Mouse (Mus musculus): ENCODE data around the gene Foxb1. TPM values are rescaled to one million over a fixed set of nuclear protein-coding genes. Genes with fewer than 3 reads are reported as not detected.

Foxb1 gene
- total RNA-seq, 2 experiments from 2014 or later: not detected

- DNase-seq (ENCODE audit: low spot score in 2 of 2): no peak
- intact Hi-C loops (cut with DNase I): loop anchor here (5.0 kb wide), 2 partner anchors 92 to 252 kb away; no protein-coding TSS in a partner anchor
These were observed 969 bp downstream of the Foxb1 start for GRCm38 (mm10) chr9:69759721-69760221.

DNA sequence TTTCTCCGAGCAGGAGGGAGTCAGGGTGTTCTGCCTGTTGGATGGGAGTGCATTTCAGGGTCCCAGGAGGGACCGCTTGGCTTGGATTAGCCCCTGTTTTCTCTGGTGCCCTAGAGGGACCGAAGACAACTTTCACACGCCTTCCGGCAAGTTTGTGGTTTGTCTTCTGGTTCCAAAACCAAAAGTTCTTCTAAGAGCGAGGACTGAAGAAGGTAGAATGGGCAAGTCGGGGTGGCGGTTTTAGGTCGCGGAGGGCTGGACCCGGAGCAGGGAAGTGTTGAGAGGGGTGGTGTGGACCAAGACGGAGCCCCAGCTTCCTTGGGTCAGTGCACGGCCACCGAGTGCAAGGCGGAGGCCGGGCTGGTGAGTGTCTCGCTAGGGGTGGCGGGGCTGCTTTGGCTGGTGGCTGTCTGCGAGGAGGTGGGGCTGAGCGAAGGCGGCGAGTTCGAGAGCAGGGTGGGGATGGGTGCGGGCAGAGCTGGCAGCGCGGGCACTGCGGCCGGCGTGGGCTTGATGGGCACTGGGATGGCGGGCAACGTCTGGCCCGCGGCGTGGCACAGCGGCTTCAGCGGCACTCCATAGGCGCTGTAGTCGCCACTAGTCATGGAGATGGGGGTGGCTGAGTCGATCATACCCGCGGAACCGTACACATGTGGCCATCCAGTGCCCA is 1.7 kb downstream of the Foxb1 start:
- intact Hi-C loops (cut with DNase I): loop anchor here (5.0 kb wide), 1 partner anchor 92 kb away; no protein-coding TSS in a partner anchor
- DNase-seq (ENCODE audit: low spot score in 2 of 2): no peak

DNA sequence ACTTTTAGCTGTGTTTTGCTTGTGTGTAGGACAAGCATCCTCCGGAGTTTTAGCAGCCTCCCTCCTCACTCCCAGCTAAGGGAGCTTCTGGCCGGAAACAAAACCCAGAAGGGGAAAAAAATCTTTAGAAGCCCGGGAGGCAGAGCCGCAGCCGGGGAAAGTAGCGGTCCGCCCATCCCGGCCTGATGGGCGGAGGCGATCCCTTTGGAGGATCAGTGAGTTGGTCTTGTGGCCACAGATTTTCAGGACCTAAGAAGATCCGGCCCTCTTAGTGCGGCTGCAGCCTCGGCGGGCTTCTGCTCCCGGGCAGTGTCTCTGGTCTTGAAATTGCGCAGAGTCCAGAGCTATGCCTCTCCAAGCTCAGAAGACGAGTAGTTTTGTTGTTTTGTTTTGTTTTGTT is 2.2 kb downstream of the Foxb1 start:
- no peak for DNase-seq (ENCODE audit: low spot score in 2 of 2)
- intact Hi-C loops (cut with DNase I): loop anchor here (5.0 kb wide), 1 partner anchor 91 kb away; no protein-coding TSS in a partner anchor

DNA sequence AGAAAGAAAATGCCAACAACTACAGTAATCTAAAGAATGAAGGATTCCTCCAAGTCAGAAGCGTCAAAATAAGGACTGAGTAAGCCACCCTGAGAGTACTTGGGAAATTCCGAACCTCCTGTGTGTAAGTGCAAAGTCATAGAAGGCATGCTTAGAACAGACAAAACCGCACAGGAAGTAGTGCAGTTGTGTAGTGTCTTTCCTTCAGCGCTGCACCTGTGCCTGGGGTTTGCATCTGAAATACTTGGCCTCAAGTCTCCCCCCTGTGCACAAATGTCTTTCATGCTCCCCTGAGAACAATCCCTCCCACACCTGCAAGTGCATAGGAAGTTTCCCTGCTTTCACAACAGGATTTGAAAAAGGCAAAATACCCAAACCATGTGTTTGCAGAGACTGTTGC is 3.5 kb downstream of the Foxb1 start:
- DNase-seq (ENCODE audit: low spot score in 2 of 2): no peak
- intact Hi-C loops (cut with DNase I): loop anchor here (5.0 kb wide), 1 partner anchor 90 kb away; no protein-coding TSS in a partner anchor

DNA sequence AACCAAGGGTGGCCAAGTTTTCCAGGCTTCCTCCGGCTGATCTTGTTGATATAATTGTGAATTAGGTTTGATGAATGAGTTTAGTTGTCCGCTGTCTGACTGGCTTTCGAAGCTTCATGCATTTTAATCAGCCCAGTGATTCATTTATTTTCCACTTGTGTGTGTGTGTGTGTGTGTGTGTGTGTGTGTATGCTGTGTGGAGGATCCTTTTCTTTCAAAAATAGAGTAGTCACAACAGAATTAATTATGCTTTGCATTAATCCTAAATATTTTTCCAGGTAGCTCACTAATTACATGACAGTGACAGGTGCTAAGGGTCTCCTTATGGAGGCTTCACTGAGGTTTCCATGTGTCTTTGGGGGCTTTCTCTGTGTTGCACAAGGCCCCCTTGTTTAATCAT is 4.3 kb downstream of the Foxb1 start:
- DNase-seq (ENCODE audit: low spot score in 2 of 2): no peak
- intact Hi-C loops (cut with DNase I): loop anchor here (5.0 kb wide), 1 partner anchor 89 kb away; no protein-coding TSS in a partner anchor

GRCm38 (mm10) chr9:69756041-69756440 is 4.7 kb downstream of the Foxb1 start:
- DNase-seq (ENCODE audit: low spot score in 2 of 2): no peak
- intact Hi-C loops (cut with DNase I): loop anchor here (5.0 kb wide), 1 partner anchor 89 kb away; no protein-coding TSS in a partner anchor

- intact Hi-C loops (cut with DNase I): loop anchor here (5.0 kb wide), 1 partner anchor 88 kb away; no protein-coding TSS in a partner anchor
- DNase-seq (ENCODE audit: low spot score in 2 of 2): no peak
These were observed 5.6 kb downstream of the Foxb1 start for GRCm38 (mm10) chr9:69755157-69755556.

DNA sequence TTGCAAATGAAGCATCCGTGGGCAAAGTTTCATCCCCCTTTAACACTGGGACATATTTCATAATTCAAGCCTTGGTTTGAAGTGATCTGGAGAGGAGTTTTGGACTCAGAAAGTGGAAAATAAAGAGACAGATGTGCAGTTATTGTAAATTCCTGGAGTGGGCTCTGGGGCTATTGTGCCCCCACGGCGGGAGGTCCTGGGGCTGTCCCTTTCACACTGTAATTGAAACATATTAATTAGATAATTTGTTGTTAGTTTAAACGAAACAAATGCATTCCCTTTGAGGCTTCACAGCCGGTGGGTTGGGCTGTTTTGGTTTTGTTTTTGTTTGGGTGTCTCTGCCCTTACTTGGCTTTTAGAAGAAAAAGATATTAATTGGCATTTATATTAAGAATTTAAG is 6.0 kb downstream of the Foxb1 start:
- no peak for DNase-seq (ENCODE audit: low spot score in 2 of 2)
- intact Hi-C loops (cut with DNase I): loop anchor here (5.0 kb wide), 1 partner anchor 87 kb away; no protein-coding TSS in a partner anchor

- intact Hi-C loops (cut with DNase I): no loop called here
These were observed 6.4 kb downstream of the Foxb1 start for GRCm38 (mm10) chr9:69754291-69754690.

GRCm38 (mm10) chr9:69747971-69748370 is 12.8 kb downstream of the Foxb1 start:
- intact Hi-C loops (cut with DNase I): no loop called here
- no peak for DNase-seq (ENCODE audit: low spot score in 2 of 2)

More at GRCm38 (mm10) chr9:69754291-69754690, 6.4 kb downstream of the Foxb1 start:
- DNase-seq (ENCODE audit: low spot score in 2 of 2): no peak

DNA sequence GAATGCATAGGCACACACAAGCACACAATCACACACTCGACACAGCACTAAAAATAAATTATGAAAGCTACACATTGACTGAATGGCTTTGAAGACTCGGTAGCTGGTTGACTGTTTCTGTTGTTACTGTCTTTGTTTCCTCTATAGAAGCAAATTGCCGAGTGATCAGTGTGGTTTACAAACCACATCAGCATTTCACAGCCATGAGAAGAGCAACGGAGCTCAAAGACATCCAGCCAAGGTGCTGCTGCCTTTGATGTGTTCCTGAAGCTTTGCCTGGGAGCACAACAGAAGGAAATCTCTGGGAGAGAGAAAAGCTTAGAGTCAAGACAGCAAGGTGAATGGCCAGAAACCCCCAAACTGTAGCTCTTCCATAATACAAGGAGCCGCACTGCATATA is 32.0 kb downstream of the Foxb1 start:
- no peak for DNase-seq (ENCODE audit: low spot score in 2 of 2)
- intact Hi-C loops (cut with DNase I): no loop called here

- DNase-seq (ENCODE audit: low spot score in 2 of 2): no peak
- intact Hi-C loops (cut with DNase I): no loop called here
These were observed 42.3 kb downstream of the Foxb1 start for GRCm38 (mm10) chr9:69718431-69718830.

DNA sequence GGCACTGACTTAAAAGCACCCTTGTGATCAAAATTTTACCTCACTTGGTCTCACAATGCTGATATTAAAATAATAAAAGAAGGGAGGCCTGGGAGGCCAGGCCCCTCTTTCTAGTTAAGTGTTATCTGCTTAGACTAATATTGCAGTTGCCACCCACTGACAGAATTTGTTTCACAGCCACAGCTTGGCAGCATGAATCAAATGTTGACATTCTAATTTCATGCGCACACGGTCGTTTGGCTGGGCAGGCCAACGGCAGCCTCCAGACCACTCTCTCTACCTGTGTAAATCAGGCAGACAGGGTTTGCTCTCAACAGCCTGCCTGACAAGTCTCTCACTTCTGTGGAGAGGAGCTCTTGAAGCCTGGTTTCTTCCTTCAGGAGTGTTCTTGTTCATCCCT is 44.4 kb downstream of the Foxb1 start:
- intact Hi-C loops (cut with DNase I): no loop called here

DNA sequence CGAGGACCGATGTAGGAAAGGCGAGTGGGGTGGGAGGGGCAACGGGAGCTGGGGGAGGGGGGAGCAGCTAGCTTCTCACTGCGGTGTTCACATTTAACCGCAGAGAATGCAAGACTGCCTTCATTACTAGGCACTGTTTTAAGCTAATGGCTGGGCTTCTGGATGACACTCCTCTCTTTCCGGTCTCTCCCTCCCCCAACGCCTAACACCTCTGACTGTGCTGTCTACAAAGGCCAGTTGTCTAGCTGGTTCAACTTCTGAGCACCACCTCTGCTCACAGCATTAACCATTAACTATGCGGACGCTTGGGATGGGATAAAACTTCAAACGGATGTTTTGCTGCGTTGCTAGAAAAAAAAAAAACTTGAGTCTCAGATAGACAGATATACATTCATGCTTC is 45.3 kb downstream of the Foxb1 start:
- no peak for DNase-seq (ENCODE audit: low spot score in 2 of 2)
- intact Hi-C loops (cut with DNase I): no loop called here

More for the DNA sequence above, 44.4 kb downstream of the Foxb1 start:
- DNase-seq (ENCODE audit: low spot score in 2 of 2): no peak

- intact Hi-C loops (cut with DNase I): no loop called here
These were observed 46.4 kb downstream of the Foxb1 start for GRCm38 (mm10) chr9:69714346-69714745.

GRCm38 (mm10) chr9:69713577-69714327 is 47.0 kb downstream of the Foxb1 start:
- intact Hi-C loops (cut with DNase I): no loop called here

More at GRCm38 (mm10) chr9:69714346-69714745, 46.4 kb downstream of the Foxb1 start:
- DNase-seq (ENCODE audit: low spot score in 2 of 2): no peak

DNA sequence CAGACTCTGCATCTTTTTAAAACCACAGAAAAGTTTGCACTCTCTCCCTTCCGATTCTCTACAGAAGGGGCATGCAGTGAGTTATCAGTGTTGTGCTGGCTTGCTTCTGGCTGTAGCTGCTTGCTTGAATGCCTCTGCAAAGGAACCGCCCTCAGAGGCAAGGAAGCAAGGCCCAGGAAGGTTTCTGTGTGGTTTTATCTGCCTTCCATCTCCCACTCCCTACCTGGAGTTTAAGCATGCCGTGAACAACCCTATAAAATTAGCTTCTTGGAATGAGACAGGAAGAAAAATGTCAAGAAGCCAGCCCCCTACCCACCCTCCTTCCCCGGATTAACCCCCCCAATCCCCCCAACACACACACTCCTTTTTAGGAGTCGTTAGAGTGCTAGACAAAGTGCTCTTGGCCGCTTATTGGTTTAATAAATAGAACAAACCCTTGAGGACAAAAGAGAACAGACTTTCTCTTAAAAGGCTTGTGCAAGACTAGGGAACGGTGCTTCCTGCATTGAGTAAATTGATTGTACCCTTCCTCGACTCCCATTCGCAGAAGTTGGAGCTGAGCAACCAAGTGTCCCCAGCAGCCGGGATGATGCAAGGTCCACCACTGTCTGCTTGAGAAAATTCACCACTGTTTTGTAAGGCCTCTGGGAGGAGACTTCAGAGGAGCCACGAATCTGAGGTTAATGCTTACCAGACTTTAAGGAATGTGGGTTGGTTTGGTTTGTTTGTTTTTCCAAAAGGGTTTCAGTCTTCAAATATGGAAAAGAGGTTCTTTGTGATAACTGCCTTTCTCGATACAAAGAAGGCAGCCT is 47.8 kb downstream of the Foxb1 start:
- intact Hi-C loops (cut with DNase I): no loop called here
- DNase-seq (ENCODE audit: low spot score in 2 of 2): no peak

More at GRCm38 (mm10) chr9:69713577-69714327, 47.0 kb downstream of the Foxb1 start:
- DNase-seq (ENCODE audit: low spot score in 2 of 2): no peak
